Mouse (Mus musculus) midbrain, embryonic 10.5 days (tissue): ENCODE data around the gene Ccdc43. TPM values are rescaled to one million over a fixed set of nuclear protein-coding genes. Genes with fewer than 3 reads are reported as not detected.
A peak's percentile ranks its signal among the peaks of the same experiment; 100 is the strongest.

Experiments
- DNase-seq: peaks from one replicate; pipeline ENCODE4 v3.0.0-alpha.2; 2017; ENCODE audit warnings: low spot score
- H3K27ac ChIP-seq: fragments of 300-500 bp; sonication (generic); replicated peaks from 2 replicates; pipeline ENCODE4 v1.5.1; 2016; ENCODE audit warnings: mild to moderate bottlenecking
- H3K27me3 ChIP-seq: fragments of 300-500 bp; sonication (generic); 2 replicates; pipeline ENCODE4 v1.6.1; 2016; ENCODE audit warnings: low read depth, mild to moderate bottlenecking; ENCODE audit not compliant: poor library complexity, severe bottlenecking
- H3K36me3 ChIP-seq: fragments of 300-500 bp; sonication (generic); 2 replicates; pipeline ENCODE4 v1.6.1; 2016; ENCODE audit warnings: mild to moderate bottlenecking, moderate library complexity
- H3K4me1 ChIP-seq: fragments of 300-500 bp; sonication (generic); 2 replicates; pipeline ENCODE4 v1.6.1; 2016
- H3K4me3 ChIP-seq: fragments of 300-500 bp; sonication (generic); 2 replicates; pipeline ENCODE4 v1.5.1; 2016; ENCODE audit warnings: mild to moderate bottlenecking, moderate library complexity
- H3K9me3 ChIP-seq: fragments of 300-500 bp; sonication (generic); replicated peaks from 2 replicates; pipeline ENCODE4 v1.6.1; 2016; ENCODE audit warnings: mild to moderate bottlenecking
- WGBS: fragments of 180-500 bp; shearing (Covaris S2); methylation state at CpG from one replicate; pipeline ENCODE4 v1.1.7; 2016; 5-methylcytosine and 5-hydroxymethylcytosine counted together
- microRNA-seq: library from miRNA; unstranded; fragments of <30 nt; microRNA quantifications from one replicate; pipeline ENCODE4, GENCODE M21; 2017
- polyA plus RNA-seq: library from polyadenylated mRNA; unstranded; fragments of >200 nt; fragmentation: Nextera tagmentation; extraction: Ambion mirVana; gene quantifications from 2 replicates; pipeline ENCODE4 v1.2.1, GENCODE M21; 2016

The Ccdc43 gene
- polyA plus RNA-seq, 1 experiment from 2014 or later = 63.2 TPM

DNA sequence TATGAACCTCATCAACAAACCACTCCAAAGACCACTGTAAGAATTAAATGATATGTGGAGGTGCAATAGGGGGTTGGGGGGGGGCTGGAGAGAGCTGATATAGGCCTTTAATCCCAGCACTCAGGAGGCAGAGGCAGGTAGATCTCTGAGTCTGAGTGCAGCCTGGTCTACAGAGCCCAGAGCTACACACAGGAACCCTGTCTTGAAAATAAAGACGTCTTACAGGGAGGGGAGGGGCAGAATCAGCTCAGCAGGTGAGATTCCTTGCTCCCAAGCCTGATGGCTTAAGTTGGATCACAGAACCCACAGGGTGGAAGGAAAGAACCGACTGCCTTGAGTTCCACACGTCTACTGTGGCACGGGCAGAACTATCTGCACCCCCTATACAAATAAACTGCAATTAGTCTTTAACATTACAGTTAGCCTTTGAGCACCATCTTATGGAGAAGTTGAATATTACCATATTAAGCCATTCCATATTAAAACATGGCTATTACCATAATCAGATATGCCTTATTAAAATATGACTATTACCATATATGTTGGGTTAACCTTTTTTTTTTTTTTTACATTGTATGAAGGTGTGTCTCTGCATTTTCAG, 41.2 kb downstream of the Ccdc43 start:
- Histone ChIP-seq H3K36me3 (no peaks in the 10 kb centered on the region), H3K9me3 (no peaks in the 10 kb centered on the region), H3K4me1 (0 out of 2 replicates have a peak, but pooled peaks cover 3% of the 10 kb centered on the region), H3K4me3 (no peak overlapping the region), H3K27me3 (0 out of 2 replicates have a peak, but pooled peaks cover 3% of the 10 kb centered on the region), H3K27ac (no peak overlapping the region)
- DNase-seq = no peak
- 47% methylated on average over 4 of the region's 4 CpGs for WGBS

DNA sequence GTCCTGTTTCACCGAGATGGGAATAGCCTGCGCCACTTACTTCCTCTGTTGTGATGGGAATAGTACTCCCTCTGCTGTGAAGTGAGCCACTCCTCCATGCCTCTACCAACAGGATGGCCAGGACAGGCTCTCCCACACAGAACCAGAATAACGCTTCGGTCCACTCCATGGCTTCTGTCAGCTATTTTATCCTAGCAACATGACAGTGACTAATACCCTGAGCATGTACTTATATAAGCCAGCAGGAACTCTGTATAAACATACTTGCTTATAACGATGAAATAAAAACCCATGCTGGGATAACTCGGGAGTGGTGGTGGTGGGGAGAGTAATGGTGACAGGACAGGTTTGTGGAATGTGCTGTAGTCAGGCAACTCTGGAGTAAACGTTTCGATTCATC, 41.7 kb downstream of the Ccdc43 start:
- Histone ChIP-seq H3K27ac (no peak overlapping the region), H3K4me3 (no peak overlapping the region), H3K4me1 (0 out of 2 replicates have a peak, but pooled peaks cover 5% of the 10 kb centered on the region), H3K27me3 (0 out of 2 replicates have a peak, but pooled peaks cover 3% of the 10 kb centered on the region), H3K9me3 (no peaks in the 10 kb centered on the region), H3K36me3 (no peaks in the 10 kb centered on the region)
- 79% methylated on average over 8 of the region's 8 CpGs for WGBS
- DNase-seq = no peak

DNA sequence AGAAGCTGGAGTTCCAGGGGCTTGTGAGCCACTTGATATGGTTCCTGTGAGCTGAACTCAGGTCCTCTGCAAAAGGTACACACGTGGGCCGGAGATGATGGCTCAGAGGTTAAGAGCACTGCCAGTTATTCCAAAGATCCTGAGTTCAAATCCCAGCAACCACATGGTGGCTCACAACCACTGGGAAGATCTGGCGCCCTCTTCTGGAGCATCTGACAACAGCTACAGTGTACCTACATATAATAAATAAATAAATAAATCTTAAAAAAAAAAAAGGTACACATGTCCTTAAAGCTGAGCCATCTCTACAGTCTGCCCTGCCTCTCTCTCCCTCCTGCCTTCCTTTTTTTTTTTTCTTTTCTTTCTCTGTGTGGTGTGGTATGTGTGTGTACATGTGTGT, 44.7 kb downstream of the Ccdc43 start:
- Histone ChIP-seq H3K36me3 (no peaks in the 10 kb centered on the region), H3K27ac (no peak overlapping the region), H3K4me3 (no peak overlapping the region), H3K9me3 (no peaks in the 10 kb centered on the region), H3K27me3 (0 out of 2 replicates have a peak, but pooled peaks cover 7% of the 10 kb centered on the region), H3K4me1 (0 out of 2 replicates have a peak, but pooled peaks cover 6% of the 10 kb centered on the region)
- 72% methylated on average over 3 of the region's 3 CpGs for WGBS
- no peak for DNase-seq

DNA sequence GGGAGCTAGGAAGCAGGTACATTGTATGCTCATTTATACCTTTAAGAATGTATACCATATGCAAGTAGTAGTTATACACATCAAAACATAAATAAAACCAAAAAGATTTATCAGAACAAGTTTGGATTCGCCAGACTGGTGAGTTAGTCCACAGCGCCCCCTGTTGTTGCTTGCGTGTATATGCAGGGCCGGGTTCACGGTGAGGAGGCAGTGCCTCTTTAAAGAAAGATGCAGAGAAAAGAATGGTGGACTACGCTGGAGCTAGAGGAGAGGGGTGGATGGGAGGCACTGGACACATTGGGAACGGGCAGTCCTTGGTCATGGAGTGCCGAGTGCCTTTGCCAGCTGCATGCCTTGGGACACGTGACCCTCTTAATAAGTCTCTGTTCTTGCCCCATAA, 46.2 kb downstream of the Ccdc43 start:
- Histone ChIP-seq H3K27me3 (0 out of 2 replicates have a peak, but pooled peaks cover 7% of the 10 kb centered on the region), H3K4me1 (0 out of 2 replicates have a peak, but pooled peaks cover 6% of the 10 kb centered on the region), H3K36me3 (no peaks in the 10 kb centered on the region), H3K27ac (no peak overlapping the region), H3K4me3 (no peak overlapping the region), H3K9me3 (no peaks in the 10 kb centered on the region)
- WGBS = 2% methylated on average over 9 of the region's 9 CpGs
- peak; percentile 76 for DNase-seq

DNA sequence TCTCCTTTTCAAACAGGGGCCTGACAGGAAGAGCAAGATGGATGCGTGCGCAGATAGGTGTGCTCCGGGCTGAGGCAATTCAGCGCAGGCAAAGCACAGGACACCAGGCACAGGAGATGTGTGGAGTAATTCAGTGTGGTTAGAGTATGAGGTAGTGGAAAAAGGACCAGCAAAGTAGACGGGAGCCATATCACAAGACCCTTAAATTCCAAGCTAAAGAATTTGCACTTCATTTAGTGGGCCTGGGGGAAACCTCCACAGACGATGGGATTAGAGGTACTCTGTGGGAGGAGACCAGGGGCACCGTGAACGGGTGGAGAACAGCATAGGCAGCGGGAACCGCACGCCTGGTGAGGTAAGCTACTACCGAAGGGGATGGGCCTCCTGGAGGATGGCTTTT, 49.7 kb downstream of the Ccdc43 start:
- no peak overlapping the region for H3K27ac ChIP-seq
- H3K36me3 ChIP-seq = no peaks in the 10 kb centered on the region
- peaks cover 14% of the 10 kb centered on the region for H3K4me1 ChIP-seq
- no peak overlapping the region for H3K4me3 ChIP-seq
- H3K27me3 ChIP-seq = 0 out of 2 replicates have a peak, but pooled peaks cover 4% of the 10 kb centered on the region
- 74% methylated on average over 12 of the region's 12 CpGs for WGBS
- H3K9me3 ChIP-seq = no peaks in the 10 kb centered on the region
- DNase-seq = no peak

DNA sequence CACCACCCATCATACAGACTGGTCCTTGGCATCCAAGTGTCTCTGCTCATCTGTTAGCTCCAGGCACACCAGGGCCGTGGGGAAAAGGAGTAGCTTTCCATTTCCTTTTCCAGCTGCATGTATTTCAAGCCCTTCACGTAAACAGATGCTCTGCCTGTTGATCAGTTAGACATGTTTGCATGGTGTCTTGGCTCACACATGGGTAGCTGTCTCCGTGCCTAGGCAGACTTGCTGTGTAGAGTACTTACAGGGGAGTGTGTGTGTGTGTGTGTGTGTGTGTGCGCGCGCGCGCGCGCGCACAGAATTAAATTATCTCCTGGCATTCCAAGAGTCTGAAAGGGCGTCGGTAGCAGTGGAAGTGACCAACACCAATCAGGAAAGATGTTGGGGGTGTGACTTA, 51.4 kb downstream of the Ccdc43 start:
- 91% methylated on average over 13 of the region's 13 CpGs for WGBS
- DNase-seq = no peak
- H3K9me3 ChIP-seq = no peaks in the 10 kb centered on the region
- no peak overlapping the region for H3K27ac ChIP-seq
- no peak overlapping the region for H3K4me3 ChIP-seq
- H3K4me1 ChIP-seq = peaks cover 11% of the 10 kb centered on the region
- no peaks in the 10 kb centered on the region for H3K36me3 ChIP-seq
- 0 out of 2 replicates have a peak, but pooled peaks cover 4% of the 10 kb centered on the region for H3K27me3 ChIP-seq

DNA sequence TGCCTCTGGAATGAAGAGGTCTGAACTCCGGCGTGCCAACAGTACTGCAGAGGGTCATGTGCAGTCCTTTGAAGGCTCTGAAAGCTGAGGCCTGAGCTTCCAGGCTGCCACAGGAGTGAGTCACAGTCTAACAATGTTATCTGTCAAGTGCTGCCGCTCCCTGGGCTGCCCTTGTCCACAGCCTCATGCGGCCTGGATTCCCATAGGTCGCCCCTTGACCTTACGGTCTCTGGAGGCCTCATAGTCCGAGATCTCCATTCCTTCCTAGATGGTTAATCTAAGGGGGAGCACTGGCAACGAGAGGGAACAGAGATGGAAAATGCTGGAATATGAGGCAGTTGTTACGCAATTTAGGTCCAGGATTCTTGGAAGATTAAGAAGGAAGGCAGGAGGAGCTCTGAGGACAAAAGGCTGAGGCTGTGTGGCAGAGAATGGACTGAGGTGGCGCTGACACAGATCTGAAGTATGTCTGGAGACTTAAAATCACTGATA, 53.6 kb downstream of the Ccdc43 start:
- DNase-seq = no peak
- WGBS = 59% methylated on average over 10 of the region's 10 CpGs

DNA sequence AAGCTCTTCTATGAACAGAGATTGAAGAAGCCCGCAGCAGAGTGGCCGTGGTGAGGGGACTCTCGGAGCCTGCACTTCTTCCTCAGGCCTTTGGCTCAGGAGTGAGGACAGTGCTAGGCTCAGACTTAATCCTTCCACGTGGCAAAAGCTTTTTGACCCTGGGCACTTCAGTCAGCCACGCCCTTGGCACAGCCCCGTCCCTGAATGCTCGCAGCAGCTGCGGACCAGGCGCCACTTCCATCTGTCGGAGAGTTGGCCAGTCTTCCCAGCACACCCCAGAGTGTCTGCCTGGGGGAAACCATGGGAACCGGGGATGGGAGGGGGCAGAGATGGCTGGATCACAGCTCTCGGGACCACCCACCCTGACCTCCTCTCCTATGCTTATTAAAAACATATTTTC, 60.7 kb downstream of the Ccdc43 start:
- no peaks in the 10 kb centered on the region for H3K9me3 ChIP-seq
- WGBS = 48% methylated on average over 12 of the region's 12 CpGs
- H3K4me3 ChIP-seq = no peak overlapping the region
- H3K27ac ChIP-seq = 0 out of 2 replicates have a peak overlapping the region, but pooled peaks have one; percentile 13
- H3K4me1 ChIP-seq = peaks cover 52% of the 10 kb centered on the region
- no peak for DNase-seq
- H3K36me3 ChIP-seq = no peaks in the 10 kb centered on the region
- peaks cover 37% of the 10 kb centered on the region for H3K27me3 ChIP-seq

More for the DNA sequence above, 53.6 kb downstream of the Ccdc43 start:
- H3K4me3 ChIP-seq = no peak overlapping the region
- H3K27me3 ChIP-seq = 0 out of 2 replicates have a peak, but pooled peaks cover 5% of the 10 kb centered on the region
- H3K27ac ChIP-seq = peak overlapping the region; percentile 2; the same call in 1 of the 2 replicates
- H3K9me3 ChIP-seq = no peaks in the 10 kb centered on the region
- H3K36me3 ChIP-seq = no peaks in the 10 kb centered on the region
- peaks cover 22% of the 10 kb centered on the region for H3K4me1 ChIP-seq

Small RNAs within 50 kb of the gene (microRNA-seq; reads per million reads assigned to microRNA genes)
- not detected for gene Gm22920

Other genes starting within 250 kb of the Ccdc43 start
- 5.8 and 6.9 TPM in 2 replicates for gene Itga2b, start 227.7 kb downstream of the Ccdc43 start, polyA plus RNA-seq
- gene Gpatch8, start 141.4 kb downstream of the Ccdc43 start, polyA plus RNA-seq = 65.5 and 73.8 TPM in 2 replicates
- 11.1 and 12.6 TPM in 2 replicates for gene Gm11627, start 118.3 kb downstream of the Ccdc43 start, polyA plus RNA-seq
- 26.5 and 27.9 TPM in 2 replicates for gene Fzd2, start 93.4 kb downstream of the Ccdc43 start, polyA plus RNA-seq
- 0.16 and 0.41 TPM in 2 replicates for gene Meioc, start 34.1 kb downstream of the Ccdc43 start, polyA plus RNA-seq
- 10.7 and 18.4 TPM in 2 replicates for gene Adam11, start 63.7 kb upstream of the Ccdc43 start, polyA plus RNA-seq
- gene Gjc1, start 121.9 kb upstream of the Ccdc43 start, polyA plus RNA-seq = 81.1 and 84.0 TPM in 2 replicates
- gene Higd1b, start 138.1 kb upstream of the Ccdc43 start, polyA plus RNA-seq = not detected in 2 replicates
- gene Eftud2, start 183.2 kb upstream of the Ccdc43 start, polyA plus RNA-seq = 334 and 339 TPM in 2 replicates
- 2.2 and 2.7 TPM in 2 replicates for gene Ccdc103, start 183.4 kb upstream of the Ccdc43 start, polyA plus RNA-seq
- gene Fam187a, start 187.4 kb upstream of the Ccdc43 start, polyA plus RNA-seq = not detected in 2 replicates
- gene Gfap, start 203.1 kb upstream of the Ccdc43 start, polyA plus RNA-seq = 0.05 and 0.09 TPM in 2 replicates
- 12.4 and 14.0 TPM in 2 replicates for gene Kif18b, start 227.3 kb upstream of the Ccdc43 start, polyA plus RNA-seq
- gene C1ql1, start 248.9 kb upstream of the Ccdc43 start, polyA plus RNA-seq = 3.0 and 5.8 TPM in 2 replicates